20 mouse cellular contexts compared by ENCODE assay signal in genomic region chr11:59394451-59394850, GRCm38 (mm10). TPM values are rescaled to one million over a fixed set of nuclear protein-coding genes. Genes with fewer than 3 reads are reported as not detected.
DNase-seq lines count a peak whose midpoint lies in the region; ATAC-seq lines count a peak whose summit lies in the region.
"Had no signal": no experiment of that assay in that cellular context is flagged by ENCODE, and none has a peak within 500 bp of the region (broad histone marks: within the 10 kb centered on the region; RNA-seq: fewer than 3 reads in every experiment).

No protein-coding gene starts in this region.

- H3K27ac ChIP-seq in forebrain, embryonic 12.5 days = 0 out of 2 replicates have a peak overlapping the region, but pooled peaks have one; percentile 1
- H3K27ac ChIP-seq in forebrain, embryonic 14.5 days (ENCODE audit: low read depth, low read length) = no peak overlapping the region
- H3K27ac ChIP-seq in neural tube, embryonic 13.5 days (replicated peaks) = peak overlapping the region; percentile 18; the same call in 1 of the 2 replicates
- H3K27ac ChIP-seq in limb, embryonic 15.5 days = peak overlapping the region; percentile 86
- H3K27ac ChIP-seq: kidney, postnatal 0 days; left cerebral cortex, adult 2 months; midbrain, embryonic 10.5 days had no signal

- peaks cover 16% of the 10 kb centered on the region for H3K4me1 ChIP-seq in forebrain, embryonic 12.5 days
- no peaks in the 10 kb centered on the region for H3K4me1 ChIP-seq in forebrain, embryonic 14.5 days (ENCODE audit: control insufficient read depth, insufficient read depth, low read length)
- H3K4me1 ChIP-seq in neural tube, embryonic 13.5 days (replicated peaks) = peaks cover 13% of the 10 kb centered on the region; the same call in 1 of the 2 replicates
- H3K4me1 ChIP-seq in limb, embryonic 15.5 days = peaks cover 40% of the 10 kb centered on the region

- 0 out of 2 replicates have a peak, but pooled peaks cover 3% of the 10 kb centered on the region for H3K9me3 ChIP-seq in forebrain, embryonic 12.5 days
- no peaks in the 10 kb centered on the region for H3K9me3 ChIP-seq in forebrain, embryonic 14.5 days (replicated peaks; ENCODE audit: control insufficient read depth, low read length)
- H3K9me3 ChIP-seq in neural tube, embryonic 13.5 days = no peaks in the 10 kb centered on the region
- H3K9me3 ChIP-seq in limb, embryonic 15.5 days = no peaks in the 10 kb centered on the region
- H3K9me3 ChIP-seq: heart, embryonic 15.5 days; midbrain, embryonic 10.5 days had no signal

- no peak overlapping the region for H3K4me2 ChIP-seq in forebrain, embryonic 12.5 days
- H3K4me2 ChIP-seq in forebrain, embryonic 14.5 days (ENCODE audit: low read length) = no peak overlapping the region
- H3K4me2 ChIP-seq in neural tube, embryonic 13.5 days = no peak overlapping the region
- no peak overlapping the region for H3K4me2 ChIP-seq in limb, embryonic 15.5 days
- H3K4me2 ChIP-seq: heart, embryonic 15.5 days had no signal

- no peaks in the 10 kb centered on the region for H3K27me3 ChIP-seq in forebrain, embryonic 12.5 days
- no peaks in the 10 kb centered on the region for H3K27me3 ChIP-seq in forebrain, embryonic 14.5 days (replicated peaks; ENCODE audit: control insufficient read depth, insufficient read depth, low read length)
- H3K27me3 ChIP-seq in neural tube, embryonic 13.5 days = no peaks in the 10 kb centered on the region
- H3K27me3 ChIP-seq in limb, embryonic 15.5 days = no peaks in the 10 kb centered on the region
- H3K27me3 ChIP-seq: heart, embryonic 15.5 days had no signal

- no peak for DNase-seq in forebrain, embryonic 14.5 days (ENCODE audit: low spot score)
- no peak for DNase-seq in neural tube, embryonic 10.5 days (ENCODE audit: extremely low spot score, low spot score)
- no peak for DNase-seq in kidney, adult 11 months
- no peak for DNase-seq in urinary bladder, adult 18-20 months (ENCODE audit: low spot score in 2 of 2)
- DNase-seq in thymus, adult 18-20 months = no peak
- DNase-seq: adrenal gland, adult 2 months; cerebellum, postnatal 10 days; heart, adult 11 months; liver; lung, adult 18-20 months; right cerebral cortex, postnatal 4 days had no signal

- no peak overlapping the region for H3K4me3 ChIP-seq in forebrain, embryonic 12.5 days (replicated peaks)
- H3K4me3 ChIP-seq in forebrain, embryonic 14.5 days (ENCODE audit: low read depth, low read length) = no peak overlapping the region
- H3K4me3 ChIP-seq in neural tube, embryonic 13.5 days = no peak overlapping the region
- no peak overlapping the region for H3K4me3 ChIP-seq in limb, embryonic 15.5 days
- H3K4me3 ChIP-seq: heart, embryonic 15.5 days; left cerebral cortex, adult 2 months; midbrain, embryonic 10.5 days had no signal

- 90% methylated on average over 5 of the region's 5 CpGs for WGBS in forebrain, embryonic 12.5 days
- WGBS in forebrain, embryonic 14.5 days = 87% methylated on average over 5 of the region's 5 CpGs
- WGBS in neural tube, embryonic 13.5 days = 91% methylated on average over 5 of the region's 5 CpGs
- WGBS in limb, embryonic 15.5 days = 64% methylated on average over 5 of the region's 5 CpGs

- H3K36me3 ChIP-seq in forebrain, embryonic 12.5 days (replicated peaks) = no peaks in the 10 kb centered on the region
- H3K36me3 ChIP-seq in forebrain, embryonic 14.5 days (ENCODE audit: control insufficient read depth, insufficient read depth, low read length) = no peaks in the 10 kb centered on the region
- no peaks in the 10 kb centered on the region for H3K36me3 ChIP-seq in neural tube, embryonic 13.5 days
- H3K36me3 ChIP-seq in limb, embryonic 15.5 days = no peaks in the 10 kb centered on the region
- H3K36me3 ChIP-seq: heart, embryonic 15.5 days; midbrain, embryonic 10.5 days had no signal

- ATAC-seq in forebrain, embryonic 12.5 days (ENCODE audit: low FRiP score) = no peak
- no peak for ATAC-seq in forebrain, embryonic 14.5 days
- ATAC-seq in neural tube, embryonic 13.5 days (ENCODE audit: low read depth) = no peak
- ATAC-seq in limb, embryonic 15.5 days (ENCODE audit: insufficient number of reproducible peaks, low FRiP score, low TSS enrichment, low read depth) = no peak

- no peak overlapping the region for H3K9ac ChIP-seq in forebrain, embryonic 12.5 days
- H3K9ac ChIP-seq in forebrain, embryonic 14.5 days (ENCODE audit: low read length) = no peak overlapping the region
- no peak overlapping the region for H3K9ac ChIP-seq in neural tube, embryonic 13.5 days
- no peak overlapping the region for H3K9ac ChIP-seq in limb, embryonic 15.5 days
- H3K9ac ChIP-seq: heart, embryonic 15.5 days had no signal

RNA-seq across cellular contexts. Expression of gene Prss38, which starts 19.0 kb away (rescaled TPM):
- polyA plus RNA-seq in forebrain, embryonic 12.5 days (2016; fragmentation: Nextera tagmentation; extraction: Ambion mirVana) = not detected in 2 replicates
- polyA plus RNA-seq in forebrain, embryonic 14.5 days (2014; fragmentation: Nextera tagmentation; extraction: Ambion mirVana) = not detected in 2 replicates
- polyA plus RNA-seq in neural tube, embryonic 13.5 days (2015; fragmentation: Nextera tagmentation; extraction: Ambion mirVana) = not detected in 2 replicates
- polyA plus RNA-seq in limb, embryonic 15.5 days (2015; fragmentation: Nextera tagmentation; extraction: Ambion mirVana) = 0.12 TPM in 1 of 2 replicates, not detected in the other
- polyA plus RNA-seq: adrenal gland, adult 2 months; heart, embryonic 15.5 days; kidney, postnatal 0 days; midbrain, embryonic 10.5 days; neural tube, embryonic 14.5 days; thymus, adult 2 months had no signal

RNA-seq across cellular contexts. Expression of gene Jmjd4, which starts 55.4 kb away (rescaled TPM):
- 13.3 and 15.6 TPM in 2 replicates for polyA plus RNA-seq in forebrain, embryonic 12.5 days (2016; fragmentation: Nextera tagmentation; extraction: Ambion mirVana)
- 12.0 and 12.4 TPM in 2 replicates for polyA plus RNA-seq in forebrain, embryonic 14.5 days (2014; fragmentation: Nextera tagmentation; extraction: Ambion mirVana)
- polyA plus RNA-seq in neural tube, embryonic 13.5 days (2015; fragmentation: Nextera tagmentation; extraction: Ambion mirVana) = 15.0 and 15.2 TPM in 2 replicates
- polyA plus RNA-seq in limb, embryonic 15.5 days (2015; fragmentation: Nextera tagmentation; extraction: Ambion mirVana) = 11.2 and 11.7 TPM in 2 replicates

RNA-seq across cellular contexts. Expression of gene Snap47, which starts 56.5 kb away (rescaled TPM):
- 169 and 173 TPM in 2 replicates for polyA plus RNA-seq in forebrain, embryonic 12.5 days (2016; fragmentation: Nextera tagmentation; extraction: Ambion mirVana)
- 428 and 481 TPM in 2 replicates for polyA plus RNA-seq in forebrain, embryonic 14.5 days (2014; fragmentation: Nextera tagmentation; extraction: Ambion mirVana)
- polyA plus RNA-seq in neural tube, embryonic 13.5 days (2015; fragmentation: Nextera tagmentation; extraction: Ambion mirVana) = 471 and 491 TPM in 2 replicates
- polyA plus RNA-seq in limb, embryonic 15.5 days (2015; fragmentation: Nextera tagmentation; extraction: Ambion mirVana) = 116 and 118 TPM in 2 replicates
